Mouse (Mus musculus): ENCODE measurements at regions not wholly inside any gene's neighbourhood (a gene's known extent, or its start where the extent isn't known, plus 50 kb on each side); places are given as distances from the start of the nearest gene placed in this dataset.

GRCm38 (mm10) chr1:184344829-184345228 lies 310.7 kb upstream of the 1700056E22Rik start:
- TF ChIP-seq CTCF (IDR thresholded peaks at IDR 0.05; ENCODE audit: control insufficient read depth, insufficient read depth, insufficient replicate concordance, low read depth, low read length): no peak
- TF ChIP-seq POLR2A (IDR thresholded peaks at IDR 0.05; ENCODE audit: control insufficient read depth, low read depth, low read length): no peak
